Mouse (Mus musculus) spleen, adult 2 months (tissue): ENCODE data around the gene Tmem87b.

ENCODE experiments used
- CTCF ChIP-seq: fragments of 200-500 bp; IDR thresholded peaks from 2 replicates; pipeline ENCODE4 v1.5.1; 2011; ENCODE audit warnings: mild to moderate bottlenecking, inconsistent platforms; ENCODE audit not compliant: insufficient read depth, insufficient read length, insufficient replicate concordance; ENCODE audit errors: extremely low read depth
- POLR2A ChIP-seq: fragments of 200-500 bp; IDR thresholded peaks from 2 replicates; pipeline ENCODE4 v1.6.1; 2011; ENCODE audit warnings: low read depth, low read length, inconsistent platforms

GRCm38 (mm10) chr2:128881236-128881635 lies 63.3 kb downstream of the Tmem87b start:
- no peak for TF ChIP-seq POLR2A
- TF ChIP-seq CTCF = no peak
